Mouse (Mus musculus): ENCODE results near the gene Uox. TPM values are rescaled to one million over a fixed set of nuclear protein-coding genes. Genes with fewer than 3 reads are reported as not detected.

The Uox gene
- total RNA-seq (2021), result 13.0 TPM in 1 of 2 replicates, not detected in the other
- long read RNA-seq, transcript Uox-201 (8 exons, 2,737 nt), result major isoform, 752 of 829 reads
- long read RNA-seq, partial matches to known transcripts, result 32 of 829 reads
- long read RNA-seq, other reads (novel, unspliced or antisense), result 43 of 829 reads

GRCm38 (mm10) chr3:146570148-146570782, at the start of gene Uox:
Gene Uox, plus strand, starts transcription at chr3:146570426.
- no peak for DNase-seq

DNA sequence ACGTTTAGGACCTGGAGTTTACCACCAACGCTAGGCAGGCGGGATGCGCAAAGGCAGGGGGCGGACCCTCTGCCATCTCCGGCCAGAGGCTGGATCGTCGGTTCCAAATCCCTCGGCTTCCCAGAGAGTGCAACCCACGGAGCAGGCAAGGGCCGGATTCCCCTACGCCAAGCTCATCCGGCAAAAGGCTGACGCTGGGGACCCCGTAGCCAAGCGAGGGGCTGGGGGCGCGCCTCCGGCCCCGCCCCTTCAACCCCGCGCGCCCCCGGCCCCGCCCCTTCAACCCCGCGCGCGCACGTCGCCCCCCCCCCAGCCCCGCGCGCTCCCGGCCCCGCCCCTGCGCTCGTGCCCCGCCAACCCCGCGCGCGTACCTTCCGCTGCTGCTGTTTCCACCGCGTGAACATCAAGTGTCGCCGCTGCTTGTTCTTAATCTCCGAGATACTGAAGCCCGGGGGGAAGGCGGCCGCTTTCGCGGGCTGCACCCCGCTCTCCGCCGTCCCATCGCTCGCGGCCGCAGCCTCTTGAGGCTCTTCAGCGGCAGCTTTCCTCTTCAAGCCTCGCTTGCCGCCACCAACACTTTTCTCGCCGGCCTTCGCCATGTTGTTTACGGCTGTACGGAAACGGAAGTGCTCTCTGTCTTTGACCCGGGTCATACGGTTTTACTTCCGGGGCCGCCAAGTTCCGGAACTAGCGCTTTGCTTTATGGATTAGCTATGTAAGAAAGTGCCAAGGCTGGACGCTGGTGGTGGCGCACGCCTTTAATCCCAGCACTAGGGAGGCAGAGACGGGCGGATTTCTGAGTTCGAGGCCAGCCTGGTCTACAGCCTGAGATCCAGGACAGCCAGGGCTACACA, 49.2 kb upstream of the Uox start, which contains the start of gene Rpf1:
Gene Rpf1 (minus strand): TSS at position 632 of the 854 bp plus-strand sequence.
- DNase-seq, result peak; percentile 87

- no peak for DNase-seq
Measured at GRCm38 (mm10) chr3:146521652-146522020, 48.6 kb upstream of the Uox start.

DNA sequence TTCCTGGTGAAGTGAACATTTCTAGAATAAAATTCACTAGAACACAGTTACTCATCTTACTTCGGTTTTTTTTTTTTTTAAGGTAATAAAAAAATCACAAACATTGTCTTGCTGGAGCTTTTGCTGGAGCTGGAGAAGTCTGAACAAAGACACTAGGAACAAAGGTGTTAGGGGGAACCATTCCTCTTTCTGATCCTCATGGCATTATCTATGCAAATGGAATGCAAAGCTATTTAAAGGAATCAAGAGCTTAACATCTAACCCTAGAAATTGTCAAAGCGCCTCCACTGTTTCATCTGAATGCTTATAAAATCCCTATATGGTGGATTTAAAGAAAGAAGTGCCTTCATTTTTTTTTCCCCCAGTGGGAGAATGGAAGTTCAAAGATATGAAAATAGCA, 41.9 kb upstream of the Uox start:
- no peak for DNase-seq

GRCm38 (mm10) chr3:146534986-146535385, 35.2 kb upstream of the Uox start:
- DNase-seq, result no peak

- DNase-seq, result no peak
Measured at GRCm38 (mm10) chr3:146540521-146541273, 29.5 kb upstream of the Uox start.

GRCm38 (mm10) chr3:146543632-146544031, 26.6 kb upstream of the Uox start:
- no peak for DNase-seq

- DNase-seq, result no peak
Measured at GRCm38 (mm10) chr3:146554816-146555215, 15.4 kb upstream of the Uox start.

DNA sequence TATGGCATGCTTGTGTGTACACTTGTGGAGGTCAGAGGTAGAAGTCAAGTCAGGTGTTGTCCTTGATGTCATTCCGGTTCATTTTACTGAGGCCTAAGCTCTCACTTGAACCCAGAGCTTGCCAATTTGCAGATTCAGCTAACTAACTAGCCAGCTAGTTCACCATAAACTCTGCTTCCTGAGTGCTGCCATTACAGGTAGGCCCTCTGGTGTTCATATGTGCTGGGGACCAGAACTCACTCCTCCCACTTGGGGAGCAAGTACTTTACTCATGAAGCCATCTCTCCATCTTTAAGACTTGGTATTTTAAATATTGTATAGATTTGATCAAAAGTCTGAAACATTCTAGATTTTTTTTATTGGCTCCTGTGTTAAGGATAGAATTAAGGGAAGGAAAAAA, 13.7 kb upstream of the Uox start:
- no peak for DNase-seq

DNA sequence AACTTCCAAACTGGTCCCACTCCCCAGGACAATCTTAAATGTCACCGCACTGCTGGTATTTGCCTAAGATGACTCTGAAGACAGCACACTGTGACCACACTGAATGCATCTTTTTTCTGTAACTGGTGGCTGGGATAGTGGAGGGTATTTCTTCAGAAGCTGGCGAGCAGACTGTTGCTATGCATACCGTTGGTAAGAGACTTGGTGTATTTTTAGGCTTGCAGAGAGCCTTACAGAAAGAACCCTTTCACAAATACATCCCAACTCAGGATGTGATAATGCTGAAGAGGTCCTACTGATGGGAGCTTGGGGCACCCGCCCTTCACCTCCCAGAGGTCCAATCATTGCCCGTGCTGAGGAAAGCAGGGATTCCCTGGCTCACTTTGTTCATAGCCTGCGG, 12.7 kb upstream of the Uox start:
- no peak for DNase-seq

- no peak for DNase-seq
Measured at GRCm38 (mm10) chr3:146562936-146563335, 7.3 kb upstream of the Uox start.

GRCm38 (mm10) chr3:146564268-146565064, 5.8 kb upstream of the Uox start:
- peak; percentile 83 for DNase-seq

DNA sequence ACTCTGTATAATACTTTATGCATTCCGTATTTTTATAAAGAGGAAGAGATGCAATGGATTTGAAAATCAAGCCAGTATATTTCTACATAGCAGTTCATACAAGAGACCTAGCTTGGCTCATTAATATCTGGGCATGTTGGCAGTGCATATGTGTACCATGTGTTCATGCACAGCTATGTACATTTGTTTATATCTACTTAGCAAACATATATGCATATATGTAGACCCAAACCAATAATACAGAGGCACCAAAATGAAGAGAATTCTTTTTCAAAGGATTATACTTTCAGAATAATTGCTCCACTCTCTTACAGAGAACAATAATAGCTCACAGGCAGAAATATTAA, 5.2 kb upstream of the Uox start:
- no peak for DNase-seq

DNA sequence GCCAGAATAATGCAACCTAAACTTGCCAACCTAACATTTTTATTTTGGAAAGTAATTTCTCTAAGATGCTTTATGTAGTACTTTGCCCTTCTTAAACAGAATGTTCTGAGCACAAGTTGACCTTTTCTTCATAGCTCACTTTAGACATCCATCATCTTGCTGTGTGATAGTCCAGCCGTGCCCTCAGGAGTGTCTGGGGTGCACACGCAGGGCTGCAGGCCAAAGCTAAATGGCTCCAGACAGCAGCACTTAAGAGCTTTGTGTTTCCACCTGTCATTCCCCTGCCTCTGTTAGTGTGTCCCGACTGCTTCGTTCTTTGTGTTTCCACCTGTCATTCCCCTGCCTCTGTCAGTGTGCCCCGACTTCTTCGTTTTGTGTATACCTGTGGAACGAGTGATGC, 2.9 kb upstream of the Uox start:
- DNase-seq, result no peak

GRCm38 (mm10) chr3:146567884-146568530, 2.2 kb upstream of the Uox start:
- peak; percentile 38 for DNase-seq

DNA sequence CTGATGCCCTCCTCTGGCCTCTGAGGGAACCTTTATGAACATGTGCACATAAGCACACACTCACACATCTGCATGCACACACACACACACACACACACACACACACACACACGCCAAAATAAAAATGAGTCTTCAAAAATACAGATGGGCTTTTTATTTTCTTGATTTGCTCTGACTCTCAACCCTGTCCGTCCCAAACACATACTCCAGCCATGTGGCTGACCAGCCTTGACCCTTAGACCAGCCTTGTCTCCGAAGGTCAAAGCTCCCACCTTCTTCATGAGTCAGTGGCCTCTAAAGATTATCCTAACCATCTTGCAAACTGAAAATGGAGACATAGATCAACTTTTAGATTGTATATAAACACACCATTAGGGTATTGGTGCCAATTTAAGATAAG, 632 bp upstream of the Uox start:
- no peak for DNase-seq

DNA sequence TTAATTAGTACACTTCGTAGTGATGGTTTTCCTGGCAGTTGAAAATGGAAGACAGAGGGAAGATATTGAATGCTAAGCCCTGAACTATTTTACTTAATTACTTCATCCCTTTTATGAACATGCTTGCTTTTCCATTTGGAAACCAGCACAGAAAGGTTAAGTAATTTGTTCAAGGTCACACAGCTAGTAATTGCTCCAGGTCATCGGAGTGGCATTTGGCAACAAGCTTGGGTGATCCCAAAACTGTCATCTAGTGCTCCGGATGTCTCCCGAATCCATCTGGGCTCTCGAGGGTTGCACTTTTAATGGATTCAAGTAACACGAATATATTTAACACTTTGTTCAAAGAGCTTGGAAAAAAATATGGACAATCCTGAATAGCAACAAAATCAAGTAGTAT, 713 bp downstream of the Uox start:
- no peak for DNase-seq

DNA sequence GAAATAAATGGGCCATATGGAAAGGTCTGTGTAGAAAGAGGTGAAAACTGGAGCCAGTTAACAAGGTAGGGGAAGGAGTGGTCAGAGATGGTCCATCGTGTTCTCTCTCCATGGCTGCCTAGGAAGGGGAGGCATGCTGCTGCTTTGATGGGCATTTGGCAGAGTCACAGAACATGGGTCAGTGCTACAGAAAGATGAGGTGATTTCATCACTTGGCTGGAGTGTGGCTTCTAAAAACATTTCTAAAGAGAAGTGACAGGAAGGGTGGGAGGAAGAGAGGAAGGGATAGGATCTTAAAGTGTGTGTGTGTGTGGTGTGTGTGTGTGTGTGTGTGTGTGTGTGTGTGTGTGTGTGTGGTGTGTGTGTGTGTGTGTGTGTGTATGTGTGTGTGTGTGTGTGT, 1.1 kb downstream of the Uox start:
- DNase-seq, result no peak

- DNase-seq, result no peak
Measured at GRCm38 (mm10) chr3:146577591-146577990, 7.4 kb downstream of the Uox start.

- no peak for DNase-seq
Measured at GRCm38 (mm10) chr3:146580039-146580729, 10.0 kb downstream of the Uox start.

- DNase-seq, result no peak
Measured at GRCm38 (mm10) chr3:146583478-146583877, 13.3 kb downstream of the Uox start.
